Mouse (Mus musculus) neural tube, embryonic 10.5 days (tissue): ENCODE measurements around the gene Setmar.

Experiments
- DNase-seq: peaks from one replicate; pipeline ENCODE4 v3.0.0-alpha.2; 2017; ENCODE audit warnings: low spot score; ENCODE audit errors: extremely low spot score

Gene Setmar

DNA sequence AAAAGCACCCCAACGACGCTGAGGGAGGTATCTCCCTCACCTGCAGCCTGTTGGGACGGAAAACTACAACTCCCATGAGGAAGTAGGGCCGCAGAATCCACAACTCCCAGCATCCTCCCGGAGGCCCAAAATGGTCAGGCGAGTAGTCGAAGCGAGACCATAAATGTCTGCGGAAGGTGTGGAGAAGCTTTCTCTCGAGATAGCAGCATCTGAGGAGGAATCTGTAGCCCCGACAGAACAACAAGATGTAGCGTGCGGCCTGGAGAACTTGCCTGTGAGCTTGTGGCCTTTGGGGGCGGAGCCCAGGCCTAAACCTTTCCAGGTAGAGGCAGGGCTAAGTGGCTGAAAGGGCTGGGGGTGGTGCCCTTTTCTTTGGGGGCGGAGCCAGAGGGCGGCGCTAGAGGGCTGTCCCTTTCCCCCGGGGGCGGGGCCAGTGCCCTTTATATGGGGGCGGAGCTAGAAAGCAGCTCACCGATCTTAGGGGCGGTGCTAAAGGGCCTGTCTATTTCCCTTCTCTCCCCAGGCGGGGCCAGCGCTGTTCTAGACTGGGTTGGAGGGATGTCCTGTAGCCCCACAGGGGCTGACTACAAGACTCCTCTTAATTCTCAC lies at the start of gene Setmar:
TSS of gene Setmar (plus strand) at position 128 of the 609 bp plus-strand sequence.
- peak; percentile 97 for DNase-seq

DNA sequence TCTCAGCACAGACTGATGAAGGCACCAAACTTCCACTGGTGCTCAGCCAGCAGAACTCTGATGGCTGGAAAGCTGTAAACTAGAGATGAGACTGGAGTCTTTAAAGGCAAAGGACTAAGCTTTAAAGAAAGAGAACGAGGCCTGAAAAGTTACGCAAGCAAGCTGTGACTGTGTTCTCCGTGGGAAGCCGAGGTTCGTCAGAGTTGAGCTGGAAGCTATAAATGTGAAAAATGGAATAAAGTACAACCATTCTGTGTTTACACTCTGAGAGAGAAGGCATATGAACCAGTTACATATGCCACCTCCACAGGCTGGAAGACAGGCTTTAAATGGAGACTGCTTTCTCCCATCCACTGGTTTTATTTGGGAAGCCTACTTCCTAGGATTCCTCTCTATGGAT lies 43.2 kb upstream of the Setmar start:
- no peak for DNase-seq

GRCm38 (mm10) chr6:108055041-108055440 lies 9.8 kb upstream of the Setmar start:
- DNase-seq, result peak; percentile 42

DNA sequence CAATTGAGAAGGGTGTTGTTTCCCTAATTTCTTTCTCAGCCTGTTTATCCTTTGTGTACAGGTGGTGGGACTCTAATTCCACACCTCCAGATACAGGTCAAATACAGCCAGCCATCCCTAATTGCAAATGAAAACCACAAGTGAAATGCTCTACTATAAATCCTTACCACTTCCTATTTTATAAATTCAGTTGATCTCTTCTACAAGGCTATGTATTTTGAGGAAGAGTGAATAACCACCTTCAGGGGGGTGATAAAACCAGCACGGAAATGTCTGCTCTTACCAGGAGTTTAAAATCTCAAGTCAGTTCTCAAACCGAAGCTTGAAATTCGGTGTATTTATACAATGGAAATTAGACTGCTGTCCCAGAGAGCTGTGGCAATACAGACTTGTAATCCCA lies 8.9 kb upstream of the Setmar start:
- no peak for DNase-seq

DNA sequence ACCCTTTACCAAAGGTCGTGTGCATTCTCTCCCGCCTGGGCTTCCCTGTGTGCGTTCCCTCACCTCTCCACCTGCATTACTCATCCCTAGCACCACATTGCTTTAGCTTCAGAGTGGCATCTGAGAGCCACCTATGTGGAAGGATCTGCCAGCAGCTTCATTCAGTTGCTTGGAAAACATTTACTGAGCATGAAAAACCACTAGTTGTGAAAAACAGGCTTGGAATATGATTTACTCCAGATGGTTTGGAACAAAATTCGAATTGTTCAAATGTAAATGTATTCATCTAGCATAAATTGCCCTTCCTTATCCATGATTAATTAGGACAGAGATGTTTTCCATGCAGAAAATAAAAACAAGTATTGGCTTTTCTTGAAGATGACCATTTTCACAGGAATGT lies 7.5 kb upstream of the Setmar start:
- no peak for DNase-seq

- DNase-seq, result no peak
These were observed 6.8 kb upstream of the Setmar start for GRCm38 (mm10) chr6:108058066-108058465.

DNA sequence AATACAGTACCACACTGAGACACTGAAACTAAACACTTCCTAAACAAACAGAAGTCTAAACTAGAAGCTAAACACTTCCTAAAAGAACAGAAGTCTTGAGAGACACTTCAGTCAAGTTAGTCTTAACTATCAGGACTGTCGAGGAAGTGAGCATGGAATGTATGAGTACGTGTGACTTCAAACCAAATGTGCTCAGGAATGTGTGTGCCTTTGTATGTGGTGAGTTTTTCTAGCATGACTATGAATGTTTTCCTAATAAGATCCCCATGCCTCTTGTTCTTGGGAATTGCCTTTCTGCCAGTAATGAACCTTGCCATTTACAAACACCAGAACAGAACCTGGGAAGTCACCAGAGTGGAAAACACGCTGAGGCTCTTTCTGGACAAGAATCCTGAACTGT lies 3.7 kb upstream of the Setmar start:
- no peak for DNase-seq

- DNase-seq, result no peak
These were observed 738 bp downstream of the Setmar start for GRCm38 (mm10) chr6:108065583-108065982.

DNA sequence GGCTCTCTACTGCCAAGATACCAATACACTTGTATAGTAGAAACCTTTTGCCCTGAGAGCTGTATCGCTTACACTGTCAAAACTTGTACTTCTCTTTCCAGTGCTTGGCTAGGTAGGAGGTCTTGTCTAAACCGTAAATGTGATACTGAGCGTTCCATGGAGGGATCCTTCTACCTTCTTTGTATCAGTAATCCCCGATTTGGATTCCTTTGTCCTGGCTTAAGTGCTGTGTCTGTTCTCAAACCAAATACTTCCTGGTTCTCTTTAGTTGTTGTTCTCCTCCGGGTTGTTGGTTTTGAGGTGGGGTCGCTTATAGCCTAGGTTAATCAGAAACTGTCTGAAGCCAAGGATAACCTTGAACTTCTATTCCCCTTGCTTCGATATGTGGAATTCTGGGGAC lies 6.1 kb downstream of the Setmar start:
- DNase-seq, result no peak

DNA sequence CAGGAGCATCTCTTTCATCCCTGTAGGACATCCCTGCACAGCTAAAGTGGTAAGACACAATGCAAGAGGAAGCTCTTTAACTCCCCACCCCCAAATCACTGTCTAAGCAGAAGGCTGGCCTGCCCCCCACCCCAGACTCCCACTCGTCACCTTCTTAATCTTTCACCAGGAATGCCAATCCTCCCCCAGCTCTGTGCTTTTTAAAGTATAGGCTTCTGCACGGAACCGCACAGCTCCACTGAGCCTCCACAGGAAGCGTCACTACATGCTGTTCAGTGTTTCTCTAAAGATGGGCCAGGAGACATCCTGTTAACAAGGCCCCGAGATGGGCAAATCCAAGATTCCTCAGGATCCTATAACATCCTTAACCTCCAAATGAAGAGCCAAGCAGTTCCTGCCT lies 8.2 kb downstream of the Setmar start:
- DNase-seq, result no peak

DNA sequence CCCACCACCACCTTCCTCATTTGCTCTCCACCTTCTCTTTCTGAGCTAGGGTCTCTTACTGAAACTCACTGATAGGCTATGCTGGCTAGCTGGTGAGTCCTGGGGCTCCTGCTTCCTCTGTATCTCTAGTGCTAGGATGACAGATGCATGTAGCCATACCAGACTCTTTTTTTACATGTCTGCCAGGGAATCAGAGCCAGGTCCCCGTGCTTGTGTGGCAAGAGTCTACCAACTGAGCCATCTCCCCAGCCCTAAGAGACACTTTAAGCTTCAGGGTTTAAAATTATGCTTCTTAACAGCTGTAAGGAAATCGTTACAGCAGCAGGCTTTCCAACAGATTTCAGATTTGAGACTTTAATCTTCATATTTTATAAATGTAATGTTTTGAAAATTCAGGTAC lies 9.1 kb downstream of the Setmar start:
- DNase-seq, result no peak

DNA sequence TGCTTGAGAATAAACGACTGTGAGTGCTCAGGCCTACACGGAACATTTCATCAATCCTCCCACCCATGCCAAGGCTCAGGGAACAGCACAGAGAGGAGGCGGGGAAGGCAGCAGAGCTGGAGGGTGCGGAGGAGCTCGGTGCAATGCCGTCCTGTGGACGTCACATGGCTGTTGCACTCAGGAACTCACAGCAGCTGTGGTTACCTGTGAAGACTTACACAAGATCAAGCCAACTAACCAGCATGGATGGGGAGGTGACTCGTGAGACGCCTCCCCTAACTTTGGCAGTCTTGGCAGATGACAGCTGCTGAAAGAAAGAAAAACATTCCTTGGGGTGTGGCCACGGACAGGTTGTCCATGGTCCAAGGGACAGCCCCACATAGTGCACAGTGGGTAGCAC lies 9.8 kb downstream of the Setmar start:
- no peak for DNase-seq

DNA sequence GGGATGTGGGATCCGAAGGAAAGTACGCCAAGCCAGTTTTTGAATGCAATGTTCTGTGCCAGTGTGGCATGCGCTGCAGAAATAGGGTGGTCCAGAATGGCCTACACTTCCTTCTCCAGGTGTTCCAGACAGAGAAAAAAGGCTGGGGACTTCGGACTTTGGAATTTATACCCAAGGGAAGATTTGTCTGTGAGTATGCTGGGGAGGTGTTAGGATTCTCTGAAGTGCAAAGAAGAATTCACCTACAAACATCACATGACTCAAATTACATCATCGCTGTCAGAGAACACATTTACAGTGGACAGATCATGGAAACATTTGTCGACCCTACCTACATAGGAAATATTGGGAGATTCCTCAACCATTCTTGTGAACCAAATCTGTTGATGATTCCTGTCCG lies 11.0 kb downstream of the Setmar start:
- no peak for DNase-seq

- DNase-seq, result no peak
These were observed 26.5 kb downstream of the Setmar start for GRCm38 (mm10) chr6:108091296-108091695.

DNA sequence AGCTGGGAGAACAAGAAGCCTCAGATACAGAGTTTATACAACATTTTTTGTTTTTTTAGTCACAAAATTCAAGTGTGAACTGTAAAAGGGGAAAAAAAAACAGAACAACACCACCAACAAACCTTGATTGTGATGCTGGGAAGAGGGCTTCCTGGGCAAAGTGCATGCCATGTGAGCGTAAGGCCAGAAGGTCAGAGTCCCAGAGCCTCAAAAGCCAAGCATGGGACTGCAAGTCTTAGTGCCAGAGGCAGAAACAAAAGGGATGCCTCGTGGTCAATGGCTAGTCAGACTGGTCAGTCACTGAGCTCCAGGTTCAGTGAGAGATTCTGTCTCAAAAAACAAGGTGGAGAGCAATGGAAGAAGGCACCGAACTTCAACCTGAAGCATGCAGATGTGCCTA lies 27.8 kb downstream of the Setmar start:
- DNase-seq, result no peak

DNA sequence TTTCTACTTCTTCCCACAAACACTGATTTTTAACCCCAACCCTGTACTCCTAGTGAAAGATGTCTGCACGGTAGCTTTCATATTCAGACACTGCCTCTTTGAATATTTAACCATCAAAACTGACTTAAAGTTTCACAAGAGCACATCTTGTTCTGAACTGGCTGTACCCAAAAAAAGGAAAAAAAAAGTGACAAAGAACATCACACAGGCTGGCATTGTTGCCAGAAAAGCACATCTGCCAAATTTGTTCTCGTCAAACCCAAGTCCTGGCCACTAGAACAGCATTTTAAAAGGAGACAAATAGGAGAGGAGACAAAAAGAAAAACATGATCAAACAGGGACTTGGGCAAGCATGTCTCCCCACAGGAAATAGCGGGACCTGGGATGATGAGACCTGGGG lies 28.6 kb downstream of the Setmar start:
- no peak for DNase-seq

DNA sequence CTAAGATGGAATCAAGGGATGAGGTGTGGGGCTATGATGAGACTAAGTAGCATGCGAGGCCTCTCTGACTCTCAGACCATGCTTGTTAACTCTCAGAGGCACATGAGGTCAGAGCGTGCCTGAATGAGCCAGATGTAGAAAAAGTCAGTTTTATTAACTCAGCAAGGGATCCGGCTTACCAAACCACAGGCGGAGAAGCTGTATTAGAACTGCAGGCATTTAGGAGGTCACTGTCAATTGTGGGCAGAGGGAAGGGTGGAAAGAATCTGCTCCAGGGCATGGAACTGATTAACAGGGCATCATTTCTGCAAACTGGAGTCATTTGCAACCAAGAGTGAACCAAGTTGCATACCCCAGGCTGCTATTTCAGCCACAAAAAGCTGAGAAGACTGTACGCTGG lies 30.6 kb downstream of the Setmar start:
- DNase-seq, result no peak

DNA sequence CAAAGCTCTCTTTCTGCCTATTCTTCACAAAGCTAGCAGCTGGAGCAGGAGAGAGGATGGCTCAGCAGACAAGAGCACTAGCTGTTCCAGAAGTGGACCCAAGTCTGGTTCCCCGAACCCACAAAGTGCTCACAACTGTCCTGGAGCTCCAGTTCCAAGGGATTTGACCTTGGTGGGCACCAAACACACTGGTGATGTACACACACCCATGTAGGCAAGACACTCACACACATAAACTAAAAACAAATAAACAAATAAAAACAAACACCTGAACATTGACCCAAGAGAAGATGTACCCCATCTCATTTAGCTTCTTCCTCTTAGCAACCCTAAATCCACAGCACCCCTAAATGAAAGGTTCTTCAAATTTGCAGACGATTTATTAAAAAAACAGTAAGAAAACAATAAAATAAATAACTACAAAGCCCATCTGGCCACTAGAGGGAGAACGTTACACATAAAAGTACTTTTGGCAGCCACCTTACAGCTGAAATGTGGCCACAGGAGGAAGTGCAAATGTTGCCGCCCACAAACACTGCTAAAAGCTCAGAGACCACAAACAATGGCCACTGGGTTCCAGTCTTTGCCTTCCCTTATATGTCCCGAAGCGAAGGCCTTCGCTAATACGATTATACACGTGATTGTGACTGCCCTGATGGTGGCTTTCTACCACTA lies 33.5 kb downstream of the Setmar start:
- DNase-seq, result peak; percentile 32

- DNase-seq, result no peak
These were observed 34.0 kb downstream of the Setmar start for GRCm38 (mm10) chr6:108098846-108099217.

- DNase-seq, result no peak
These were observed 37.3 kb downstream of the Setmar start for GRCm38 (mm10) chr6:108101936-108102830.

- no peak for DNase-seq
These were observed 42.5 kb downstream of the Setmar start for GRCm38 (mm10) chr6:108107376-108107775.

DNA sequence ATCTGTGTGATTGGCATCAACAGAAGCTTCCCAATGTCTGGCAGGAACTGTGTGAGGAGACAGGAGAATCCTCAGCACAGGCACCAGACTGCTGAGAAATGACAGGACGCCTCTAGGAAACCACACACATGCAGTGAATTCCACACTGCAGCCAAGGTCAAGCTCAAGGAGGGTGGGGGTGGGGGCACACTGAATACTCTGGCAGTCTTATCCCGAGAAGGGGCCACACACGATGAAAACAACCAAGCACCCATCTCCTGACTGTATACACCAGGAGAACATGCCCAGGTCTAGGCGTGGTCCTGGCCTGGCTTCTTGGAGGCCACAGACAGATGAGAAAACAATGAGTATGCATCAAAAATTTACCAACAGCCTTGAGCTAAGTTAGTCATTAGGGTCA lies 45.5 kb downstream of the Setmar start:
- DNase-seq, result no peak
